ENCODE assay signal across 13 mouse cellular contexts in the genomic region with DNA sequence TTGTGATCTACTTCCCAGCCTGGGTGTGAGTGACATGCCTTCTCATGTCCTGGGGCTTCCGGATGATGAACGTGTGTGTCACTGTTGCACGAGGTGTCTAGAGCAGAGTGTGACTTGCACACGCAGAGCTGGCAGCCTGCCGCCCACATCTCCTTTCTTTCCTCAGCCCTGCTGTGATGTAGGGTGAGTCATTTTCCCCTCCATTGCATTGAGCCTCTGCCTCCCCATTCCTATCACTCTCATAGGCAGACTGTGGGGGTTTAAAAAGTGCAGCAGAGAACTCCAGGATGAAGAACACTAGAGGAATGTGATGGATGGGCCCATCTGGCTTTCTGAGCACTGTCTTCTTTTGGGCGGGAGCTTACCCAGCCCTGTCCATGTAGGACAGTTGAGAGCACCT.
A peak's percentile ranks its signal among the peaks of the same experiment; 100 is the strongest.
DNase-seq lines count a peak whose midpoint lies in the region; ATAC-seq and TF ChIP-seq lines count a peak whose summit lies in the region.
"Had no signal": no experiment of that assay in that cellular context is flagged by ENCODE, and none has a peak within 500 bp of the region (broad histone marks: within the 10 kb centered on the region; RNA-seq: fewer than 3 reads in every experiment).

No protein-coding gene starts in this region.

- intact Hi-C loops in heart, postnatal 25 days (cut with DNase I) = no loop called here

- POLR2A ChIA-PET in Patski (lab: Charles Lee) = no interaction called here

- H3K27me3 ChIP-seq in heart, embryonic 10.5 days (ENCODE audit: insufficient read depth, poor library complexity, severe bottlenecking) = no peaks in the 10 kb centered on the region
- H3K27me3 ChIP-seq in Patski = peaks cover 3% of the 10 kb centered on the region

- 89% methylated on average over 6 of the region's 6 CpGs for WGBS in heart, embryonic 10.5 days

- DNase-seq in heart, embryonic 10.5 days (ENCODE audit: low spot score) = peak; percentile 38
- DNase-seq in heart, postnatal 25 days (ENCODE audit: low spot score) = no peak
- DNase-seq in Patski (ENCODE audit: low read depth, low spot score) = no peak
- peak; percentile 70 for DNase-seq in layer of hippocampus, adult 9-11 months
- peak; percentile 52 to 64 for DNase-seq in right cerebral cortex, postnatal 10 days (ENCODE audit: low spot score in 2 of 2)
- no peak for DNase-seq in thymus, adult 18-20 months
- no peak for DNase-seq in urinary bladder, postnatal 10 days (ENCODE audit: low spot score)
- DNase-seq in natural killer cell, adult 2 months (ENCODE audit: low spot score in 2 of 2) = no peak
- DNase-seq: adrenal gland, postnatal 36 days; gastrocnemius, postnatal 14 days; kidney, adult 18-20 months; thymus, postnatal 4 days had no signal

- H3K4me3 ChIP-seq in heart, embryonic 10.5 days = no peak overlapping the region

- peak; percentile 65 for ATAC-seq in Patski
- ATAC-seq: forebrain, embryonic 14.5 days had no signal

- no peak for TF ChIP-seq CTCF in Patski (IDR thresholded peaks at IDR 0.05)

- H3K4me1 ChIP-seq in heart, embryonic 10.5 days = no peaks in the 10 kb centered on the region

- no peaks in the 10 kb centered on the region for H3K9me3 ChIP-seq in heart, embryonic 10.5 days

- H3K27ac ChIP-seq in heart, embryonic 10.5 days = no peak overlapping the region

- in situ Hi-C loops in Patski (cut with MboI; ENCODE audit: low pct_unique_long_range_greater_than_20kb) = no loop called here

- CTCF ChIA-PET in Patski (lab: Charles Lee) = no interaction called here

- H3K36me3 ChIP-seq in heart, embryonic 10.5 days = no peaks in the 10 kb centered on the region

Comparison
In these comparisons a context has a peak if more than half of its experiments do, and no peak if none do; other contexts are left out.
1. DNase-seq: peak in heart, embryonic 10.5 days (single experiment), layer of hippocampus, adult 9-11 months (single experiment) and right cerebral cortex, postnatal 10 days (2 of 2); none in heart, postnatal 25 days (single experiment), Patski (single experiment), thymus, adult 18-20 months (0 of 2), urinary bladder, postnatal 10 days (single experiment) and natural killer cell, adult 2 months (0 of 2).